Mouse (Mus musculus): ENCODE results near the gene Fcgrt.
"Not testable (repeated sequence)": the region's sequence is repeated elsewhere in the genome, so short reads cannot be mapped to it uniquely, and the experiment has no call there.

Fcgrt gene

GRCm38 (mm10) chr7:45103652-45104180, at the start of gene Fcgrt:
Gene Fcgrt (minus strand): TSS chr7:45103851.
- DNase-seq (ENCODE audit: extremely low read depth, insufficient read length, low spot score), result peak; percentile 83

GRCm38 (mm10) chr7:45153052-45153451, 49.4 kb upstream of the Fcgrt start:
- DNase-seq (ENCODE audit: extremely low read depth, insufficient read length, low spot score), result not testable (repeated sequence)

DNA sequence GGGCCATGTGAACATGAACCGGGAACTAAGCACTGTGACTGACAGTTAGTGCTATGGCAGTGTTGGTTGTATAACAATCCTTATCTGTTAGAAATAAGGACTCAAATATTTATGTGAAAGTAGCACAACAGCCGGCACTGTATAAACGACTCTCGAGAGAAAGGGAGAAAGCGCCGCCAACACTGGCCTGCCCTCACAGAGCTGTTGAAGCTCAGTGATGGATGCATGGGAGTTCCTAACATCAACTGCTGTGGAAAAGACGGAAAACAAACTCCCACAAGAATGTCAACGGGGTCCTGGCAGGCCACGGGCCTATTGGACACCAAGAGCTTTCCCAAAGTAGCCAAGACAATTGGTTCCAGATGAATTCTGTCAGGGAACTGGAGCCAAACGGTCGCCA, 47.7 kb upstream of the Fcgrt start:
- DNase-seq (ENCODE audit: extremely low read depth, insufficient read length, low spot score), result no peak

GRCm38 (mm10) chr7:45150321-45150720, 46.7 kb upstream of the Fcgrt start:
- no peak for DNase-seq (ENCODE audit: extremely low read depth, insufficient read length, low spot score)

DNA sequence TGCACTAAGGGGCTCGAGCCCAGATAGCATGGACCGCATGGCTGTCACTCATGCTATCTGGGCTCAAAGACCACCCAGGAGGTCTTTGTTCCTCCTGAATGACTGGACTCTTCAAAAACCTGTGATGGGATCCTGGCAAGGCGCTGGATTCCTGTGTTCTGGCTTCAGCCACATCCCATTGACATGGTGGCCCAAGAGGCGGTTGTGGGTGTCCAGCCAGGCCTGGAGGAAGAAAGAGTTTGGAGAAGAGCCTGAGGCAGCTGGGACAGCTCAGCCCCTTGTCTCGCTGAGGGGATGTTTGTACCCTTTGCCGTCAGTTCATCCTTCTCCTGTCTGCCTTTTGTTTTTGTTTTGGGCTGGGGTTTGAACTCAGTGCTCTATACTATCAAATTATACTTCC, 45.9 kb upstream of the Fcgrt start:
- DNase-seq (ENCODE audit: extremely low read depth, insufficient read length, low spot score), result no peak

DNA sequence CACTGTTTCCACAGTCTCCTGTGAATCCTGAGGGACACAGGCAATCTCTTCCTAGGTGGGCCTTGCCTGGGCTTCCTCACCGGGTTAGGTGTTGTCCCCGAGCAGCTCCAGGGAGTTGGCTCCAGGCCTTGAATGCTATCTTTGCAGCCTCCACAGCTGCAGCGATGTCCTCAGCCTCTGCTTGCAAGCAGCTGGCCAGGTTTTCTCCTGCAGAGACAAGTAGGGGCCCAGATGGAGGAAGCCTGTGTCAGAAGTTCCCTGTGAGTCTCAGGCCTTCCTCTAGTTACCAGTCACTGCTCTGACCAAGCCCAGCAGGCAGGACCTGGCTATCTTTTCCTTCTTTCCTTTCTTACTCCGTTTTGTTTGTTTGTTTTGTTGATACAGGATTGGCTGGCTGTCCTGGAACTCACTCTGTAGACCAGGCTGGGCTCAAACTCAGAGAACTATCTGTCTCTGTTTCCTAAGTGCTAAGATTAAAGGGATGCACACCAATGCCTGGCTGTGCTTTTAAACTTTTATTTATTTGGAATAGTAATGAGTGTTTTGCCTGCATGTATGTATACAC, 45.0 kb upstream of the Fcgrt start:
- DNase-seq (ENCODE audit: extremely low read depth, insufficient read length, low spot score), result no peak

- DNase-seq (ENCODE audit: extremely low read depth, insufficient read length, low spot score), result no peak
These were observed 44.2 kb upstream of the Fcgrt start for GRCm38 (mm10) chr7:45147899-45148298.

GRCm38 (mm10) chr7:45147267-45147666, 43.6 kb upstream of the Fcgrt start:
- no peak for DNase-seq (ENCODE audit: extremely low read depth, insufficient read length, low spot score)

DNA sequence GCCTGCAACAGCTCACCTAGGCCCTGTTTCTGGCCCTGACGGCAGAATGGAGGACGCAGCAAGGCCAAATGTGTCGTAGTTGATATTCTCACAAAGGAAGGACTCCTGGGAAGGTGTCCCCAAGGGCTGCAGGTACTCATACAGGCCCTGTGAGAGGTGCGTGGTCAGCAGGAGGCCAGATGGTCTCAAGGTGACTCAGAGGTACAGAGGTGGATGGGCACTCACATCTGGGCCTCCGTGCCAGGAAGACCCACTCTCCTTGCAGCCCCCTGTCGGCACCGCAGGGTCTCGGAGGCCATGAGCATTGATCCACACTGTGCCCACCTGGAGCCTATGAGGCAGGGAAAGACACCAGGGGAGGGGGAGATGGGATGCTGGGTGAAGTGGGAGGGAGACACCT, 41.8 kb upstream of the Fcgrt start:
- no peak for DNase-seq (ENCODE audit: extremely low read depth, insufficient read length, low spot score)

GRCm38 (mm10) chr7:45144368-45145174, 40.9 kb upstream of the Fcgrt start:
- no peak for DNase-seq (ENCODE audit: extremely low read depth, insufficient read length, low spot score)

DNA sequence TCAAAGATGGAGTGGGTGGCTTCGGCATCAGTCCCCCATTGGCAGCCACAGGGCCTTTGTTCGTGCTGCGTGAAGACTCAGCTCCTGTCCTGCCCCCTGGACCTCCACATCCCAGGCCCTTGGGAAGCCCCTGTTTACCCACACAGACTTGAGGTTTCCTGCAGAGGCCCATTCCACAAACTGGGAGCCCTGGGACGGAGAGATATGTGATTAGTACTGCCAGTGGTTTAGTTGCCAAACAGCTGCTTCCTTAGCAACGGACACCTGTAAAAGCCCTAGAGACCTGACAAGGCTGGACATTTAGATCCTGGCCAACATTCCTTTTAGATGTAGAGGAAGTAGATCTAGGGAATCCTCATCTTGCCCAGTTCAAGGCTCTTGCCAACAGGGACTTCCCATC, 38.3 kb upstream of the Fcgrt start:
- no peak for DNase-seq (ENCODE audit: extremely low read depth, insufficient read length, low spot score)

- no peak for DNase-seq (ENCODE audit: extremely low read depth, insufficient read length, low spot score)
These were observed 37.7 kb upstream of the Fcgrt start for GRCm38 (mm10) chr7:45141319-45141718.

DNA sequence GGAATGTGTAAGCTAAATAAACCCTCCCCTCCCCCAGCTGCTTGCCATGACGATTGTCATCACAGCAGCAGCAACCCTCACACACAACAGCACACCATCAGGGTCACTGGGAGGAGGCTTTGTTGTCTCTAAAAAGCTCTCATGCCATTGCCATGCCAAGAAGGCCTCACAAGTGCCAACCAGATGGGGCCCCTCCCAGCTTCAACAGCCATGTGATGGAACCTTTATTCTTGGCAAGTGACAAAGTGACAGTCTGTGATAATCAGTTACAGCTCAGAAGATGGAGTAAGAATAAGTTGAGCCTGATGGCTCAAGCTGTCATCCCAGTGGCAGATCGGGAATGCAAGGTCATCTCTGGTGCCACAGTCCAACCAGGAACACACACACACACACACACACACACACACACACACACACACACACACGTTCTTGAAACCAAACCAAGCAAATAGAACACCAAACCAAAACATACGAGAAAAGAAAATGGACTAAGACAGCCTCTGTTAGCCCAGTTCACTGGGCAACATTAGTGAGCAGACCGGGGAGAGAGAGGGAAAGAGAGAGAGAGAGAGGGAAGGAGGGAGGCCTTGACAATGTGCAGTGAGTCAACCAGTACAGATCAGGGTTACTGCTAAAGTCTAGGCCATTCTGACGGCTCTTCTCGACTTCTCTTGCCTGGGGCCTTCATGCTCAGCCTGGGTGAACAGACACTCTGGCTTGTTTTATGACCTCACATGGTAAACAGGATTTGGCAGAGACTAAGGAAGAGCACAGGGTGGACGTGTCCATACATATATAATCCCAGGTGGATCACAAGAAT, 36.5 kb upstream of the Fcgrt start:
- no peak for DNase-seq (ENCODE audit: extremely low read depth, insufficient read length, low spot score)

- no peak for DNase-seq (ENCODE audit: extremely low read depth, insufficient read length, low spot score)
These were observed 34.8 kb upstream of the Fcgrt start for GRCm38 (mm10) chr7:45138403-45138802.

GRCm38 (mm10) chr7:45137171-45138006, 33.7 kb upstream of the Fcgrt start:
- no peak for DNase-seq (ENCODE audit: extremely low read depth, insufficient read length, low spot score)

DNA sequence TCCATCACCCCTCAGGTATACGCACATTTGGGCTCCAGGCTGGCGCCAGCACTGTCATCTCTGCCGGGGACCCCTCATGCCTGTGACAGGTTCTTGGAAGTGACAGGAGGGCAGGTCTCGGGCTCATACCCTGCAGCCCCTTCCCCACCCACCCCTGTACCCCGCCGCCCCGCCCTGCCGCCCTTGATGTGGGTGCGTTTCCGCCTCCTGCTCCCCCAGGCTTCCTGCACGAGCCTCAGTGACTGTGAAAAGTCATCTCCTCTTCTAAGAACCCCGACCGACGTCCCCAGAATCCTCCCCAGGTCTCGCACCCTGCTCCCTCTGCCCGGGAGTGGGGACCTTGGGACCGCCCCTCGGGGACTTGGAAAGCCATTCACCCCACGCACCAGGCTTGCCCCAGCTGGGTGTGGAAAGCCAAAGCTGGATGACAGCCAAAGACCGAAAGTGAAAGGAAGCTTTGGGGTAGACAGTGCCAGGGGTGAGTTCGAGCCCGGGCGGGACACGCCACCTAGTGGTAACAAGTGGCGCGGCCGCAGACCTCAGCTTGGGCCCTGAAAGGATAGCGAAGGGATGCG, 32.4 kb upstream of the Fcgrt start, which contains the start of the genes Gm45713 and Flt3l:
Gm45713 (minus strand) TSS at position 239 of the 575 bp plus-strand sequence.
Flt3l (minus strand) TSS at position 440 of the 575 bp plus-strand sequence.
- peak; percentile 86 for DNase-seq (ENCODE audit: extremely low read depth, insufficient read length, low spot score)

- no peak for DNase-seq (ENCODE audit: extremely low read depth, insufficient read length, low spot score)
These were observed 31.7 kb upstream of the Fcgrt start for GRCm38 (mm10) chr7:45135370-45135769.

DNA sequence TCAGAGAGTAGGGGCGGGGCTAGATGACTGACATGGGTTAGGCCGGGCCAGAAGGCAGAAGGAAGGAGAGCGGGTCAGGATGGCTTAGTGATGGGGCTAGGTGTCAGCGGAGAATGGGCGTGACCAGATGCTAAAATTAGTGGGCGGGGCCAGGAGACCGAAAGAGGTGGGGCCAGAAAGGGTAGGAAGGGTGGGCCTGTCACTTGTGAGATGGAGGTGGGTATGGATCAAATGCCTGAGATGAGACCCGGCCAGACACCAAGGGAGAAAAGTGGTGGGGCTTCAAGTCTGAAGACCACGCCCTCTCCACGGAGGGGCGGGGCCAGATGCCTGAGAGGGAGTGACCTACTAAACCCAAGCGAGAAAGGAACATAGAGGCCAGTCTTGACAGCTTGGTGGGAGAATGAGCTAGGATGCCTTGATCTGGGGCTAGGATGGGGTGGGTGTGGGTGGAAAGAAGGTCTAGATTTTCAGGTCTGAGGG, 30.9 kb upstream of the Fcgrt start:
- DNase-seq (ENCODE audit: extremely low read depth, insufficient read length, low spot score), result peak; percentile 61

DNA sequence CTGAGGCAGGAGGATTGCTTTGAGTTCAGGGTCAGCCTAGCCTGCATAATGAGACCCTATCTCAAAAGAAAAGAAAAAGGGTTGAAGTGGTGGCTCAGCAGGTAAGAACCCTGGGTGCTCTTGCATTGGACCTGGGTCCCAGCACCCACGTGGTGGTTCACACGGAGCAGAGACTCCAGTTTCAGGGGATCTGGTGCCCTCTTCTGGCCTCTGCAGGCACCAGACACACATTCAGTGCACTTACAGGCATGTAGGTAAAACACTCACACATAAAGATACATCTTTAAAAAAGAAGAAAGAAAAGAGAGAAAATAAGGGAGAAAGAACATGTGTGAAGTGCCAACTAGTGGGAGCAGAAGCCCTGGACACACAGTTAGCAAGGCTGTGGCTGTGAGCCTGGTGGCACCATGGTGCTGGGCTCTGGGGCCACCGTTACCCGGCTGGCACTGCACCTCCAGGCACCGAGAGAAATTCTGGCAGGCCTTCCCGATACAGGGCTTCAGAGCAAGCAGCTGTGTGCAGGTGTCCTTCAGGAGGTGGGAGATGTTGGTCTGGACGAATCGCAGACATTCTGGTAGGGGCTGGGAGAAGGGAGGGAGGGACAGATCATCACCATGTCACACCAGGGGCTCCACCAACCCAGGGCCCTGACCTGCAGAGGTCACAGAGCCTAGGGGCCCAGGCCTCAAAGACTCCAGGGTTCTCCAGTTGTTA, 30.0 kb upstream of the Fcgrt start:
- no peak for DNase-seq (ENCODE audit: extremely low read depth, insufficient read length, low spot score)
